Mouse (Mus musculus) urinary bladder, postnatal 25 days (tissue): ENCODE results near the gene Lrrn4cl.
A peak's percentile ranks its signal among the peaks of the same experiment; 100 is the strongest.
"Not testable (repeated sequence)": the region's sequence is repeated elsewhere in the genome, so short reads cannot be mapped to it uniquely, and the experiment has no call there.

Experiments
- DNase-seq: peaks from one replicate; pipeline ENCODE4 v3.0.0; 2022; ENCODE audit warnings: low spot score

Gene Lrrn4cl

DNA sequence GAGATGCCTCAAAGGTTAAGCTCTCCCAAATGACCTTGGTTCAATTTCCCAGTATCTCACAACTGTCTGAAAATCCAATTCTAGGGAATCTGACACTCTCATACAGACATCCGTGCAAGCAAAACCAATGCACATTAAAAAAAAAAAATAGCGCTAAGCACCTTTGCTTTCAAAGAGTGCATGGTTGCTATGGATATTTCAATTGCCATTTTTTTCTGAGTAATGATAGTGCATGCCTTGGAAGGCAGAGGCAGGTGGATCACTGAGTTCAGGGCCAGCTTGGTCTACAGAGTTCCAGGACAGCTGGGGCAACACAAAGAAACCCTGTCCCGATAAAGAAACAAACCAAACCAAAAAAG lies 30.4 kb downstream of the Lrrn4cl start:
- DNase-seq, result no peak

- no peak for DNase-seq
Observed at GRCm38 (mm10) chr19:8883616-8884015, 33.0 kb downstream of the Lrrn4cl start, which contains the start of the genes Lbhd1 and Gm49403. Gene Lbhd1, plus strand, starts transcription at chr19:8883732. Gene Gm49403, plus strand, starts transcription at chr19:8883930.

DNA sequence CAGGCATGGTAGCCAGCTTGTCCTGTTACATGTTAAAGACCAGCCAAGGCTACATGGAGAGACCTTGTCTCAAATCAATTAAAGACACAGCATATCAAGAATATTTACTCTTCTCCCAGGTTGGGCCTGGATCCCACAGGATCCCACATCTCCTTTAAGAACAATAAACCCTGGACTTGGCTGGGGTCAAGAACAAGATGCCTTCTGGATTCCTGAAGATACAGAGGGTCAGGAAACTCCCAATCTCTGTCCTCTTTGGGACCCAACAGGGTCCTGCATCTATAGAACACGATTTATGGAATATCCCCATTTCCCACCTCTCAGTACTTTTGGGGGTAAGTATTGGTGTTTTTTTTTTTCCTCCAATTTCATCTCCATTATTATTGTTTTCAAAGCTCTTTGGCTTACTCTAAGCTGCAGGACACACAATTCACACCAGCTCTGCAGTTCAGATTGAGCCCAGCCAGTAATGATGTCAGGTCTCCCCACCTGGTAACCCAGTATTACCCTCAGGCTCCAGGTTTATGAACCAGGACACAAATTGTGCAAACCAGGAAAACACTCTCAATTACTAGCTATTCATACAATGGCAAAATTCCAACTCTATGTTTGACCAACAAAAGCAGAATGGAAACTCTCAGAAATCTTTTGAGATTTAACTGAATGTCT lies 36.5 kb downstream of the Lrrn4cl start:
- no peak for DNase-seq

DNA sequence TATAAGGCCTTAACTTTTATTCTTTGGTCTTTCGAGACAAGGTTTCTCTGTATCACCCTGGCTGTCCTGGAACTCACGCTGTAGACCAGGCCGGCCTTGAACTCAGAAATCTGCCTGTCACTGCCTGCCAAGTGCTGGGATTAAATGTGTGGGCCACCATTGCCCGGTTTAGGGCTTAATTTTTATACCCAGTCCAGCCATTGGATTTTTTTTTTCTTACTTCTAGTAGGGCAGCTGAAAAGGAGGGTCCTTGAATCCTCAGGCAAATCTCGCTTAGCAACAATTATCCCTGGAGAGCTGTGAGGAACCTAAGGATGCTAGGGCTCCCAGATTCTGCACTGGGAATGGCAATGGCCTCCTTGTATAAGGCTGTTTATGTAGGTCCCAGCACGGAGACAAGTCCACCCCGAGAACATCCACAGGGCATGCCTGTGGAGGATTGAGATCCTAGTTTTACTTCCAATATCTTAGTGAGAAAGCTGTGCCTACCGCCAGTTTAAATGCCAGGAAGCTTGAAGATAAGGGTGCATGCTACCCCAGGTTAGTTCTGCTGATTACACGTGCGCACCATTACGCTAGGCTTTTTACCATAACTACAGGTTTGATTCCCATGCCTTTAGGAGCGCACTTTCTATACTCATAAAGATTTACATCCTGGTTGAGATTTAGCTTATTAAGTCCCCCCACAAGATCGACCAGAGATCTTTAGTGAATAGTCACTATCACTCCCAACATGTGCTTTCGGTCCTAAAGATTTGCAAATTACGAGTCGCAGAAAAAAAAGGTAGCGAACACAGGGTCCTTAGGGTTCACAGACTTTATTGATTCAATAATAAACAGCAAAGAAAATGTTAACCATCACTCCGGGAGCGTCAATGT lies 37.3 kb downstream of the Lrrn4cl start:
- DNase-seq, result no peak

DNA sequence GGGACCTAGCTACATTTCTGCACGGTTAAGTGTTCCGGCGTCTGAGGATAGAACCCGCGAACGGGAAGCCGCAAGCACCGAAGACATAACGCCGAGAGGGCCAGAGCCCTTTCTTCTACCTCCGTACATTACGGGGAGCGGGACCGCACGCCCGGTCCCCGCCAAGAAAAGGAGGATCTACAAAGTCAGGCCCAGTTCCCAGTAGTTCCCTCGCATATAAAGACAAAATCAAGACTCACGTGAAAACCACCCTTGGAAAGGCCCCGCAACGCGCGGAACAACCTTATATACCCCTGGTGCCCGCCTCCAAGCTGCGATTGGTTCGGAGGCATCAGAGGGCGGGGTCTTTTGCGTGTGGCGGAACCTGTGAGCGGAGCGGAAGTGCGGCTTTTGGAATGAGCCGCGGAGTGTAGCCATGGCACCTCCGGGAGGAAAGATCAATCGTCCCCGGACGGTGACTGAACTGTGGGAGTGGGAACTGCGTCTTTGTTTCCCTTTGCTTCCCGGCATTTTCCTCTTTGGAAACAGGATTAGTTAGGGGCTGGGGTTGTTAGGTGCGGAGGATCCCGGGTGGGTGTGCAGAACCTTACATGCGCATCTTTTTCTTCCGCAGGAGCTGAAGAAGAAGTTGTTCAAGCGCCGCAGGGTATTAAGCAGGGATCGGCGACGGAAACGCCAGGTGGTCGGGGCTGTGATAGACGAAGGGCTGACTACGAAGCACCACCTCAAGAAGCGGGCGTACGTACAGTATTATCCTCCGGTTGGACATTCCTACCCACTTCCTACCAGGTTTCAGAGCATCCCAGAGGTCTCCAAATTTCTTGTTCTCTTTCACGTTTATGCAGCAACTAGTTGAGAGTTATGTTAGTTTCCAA lies 38.2 kb downstream of the Lrrn4cl start, which contains the start of the genes 1810009A15Rik and Gm49416:
Gene 1810009A15Rik (plus strand): TSS at position 343 of the 875 bp plus-strand sequence.
Gene Gm49416 (plus strand): TSS at position 416 of the 875 bp plus-strand sequence.
- peak; percentile 87 for DNase-seq

GRCm38 (mm10) chr19:8892829-8893766 lies 42.5 kb downstream of the Lrrn4cl start, which contains the start of gene Ints5:
Gene Ints5, plus strand, starts transcription at chr19:8893005.
- DNase-seq, result peak; percentile 80

GRCm38 (mm10) chr19:8895397-8895960 lies 44.9 kb downstream of the Lrrn4cl start:
- DNase-seq, result no peak

GRCm38 (mm10) chr19:8896231-8896630 lies 45.7 kb downstream of the Lrrn4cl start:
- DNase-seq, result not testable (repeated sequence)

DNA sequence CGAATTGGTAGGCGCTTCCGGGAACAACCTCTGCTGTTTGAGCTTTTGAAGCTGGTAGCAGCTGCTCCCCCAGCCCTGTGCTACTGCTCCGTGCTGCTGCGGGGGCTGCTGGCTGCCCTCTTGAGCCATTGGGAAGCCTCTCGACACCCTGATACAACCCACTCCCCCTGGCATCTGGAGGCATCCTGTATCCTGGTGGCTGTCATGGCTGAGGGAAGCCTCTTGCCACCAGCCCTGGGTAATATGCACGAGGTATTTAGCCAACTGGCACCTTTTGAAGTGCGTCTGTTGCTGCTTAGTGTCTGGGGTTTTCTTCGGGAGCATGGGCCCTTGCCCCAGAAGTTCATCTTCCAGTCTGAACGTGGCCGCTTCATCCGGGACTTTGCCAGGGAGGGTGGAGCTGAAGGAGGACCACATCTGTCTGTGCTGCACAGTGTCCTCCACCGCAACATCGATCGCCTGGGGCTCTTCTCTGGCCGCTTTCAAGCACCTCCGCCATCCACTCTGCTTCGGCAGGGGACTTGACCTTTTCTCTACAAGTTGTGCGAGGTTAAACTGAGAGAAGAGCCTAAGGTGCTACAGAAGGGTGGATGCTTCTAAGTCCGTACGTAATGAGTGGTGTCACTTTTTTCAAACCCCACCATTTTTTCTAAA lies 46.8 kb downstream of the Lrrn4cl start:
- DNase-seq, result peak; percentile 42

DNA sequence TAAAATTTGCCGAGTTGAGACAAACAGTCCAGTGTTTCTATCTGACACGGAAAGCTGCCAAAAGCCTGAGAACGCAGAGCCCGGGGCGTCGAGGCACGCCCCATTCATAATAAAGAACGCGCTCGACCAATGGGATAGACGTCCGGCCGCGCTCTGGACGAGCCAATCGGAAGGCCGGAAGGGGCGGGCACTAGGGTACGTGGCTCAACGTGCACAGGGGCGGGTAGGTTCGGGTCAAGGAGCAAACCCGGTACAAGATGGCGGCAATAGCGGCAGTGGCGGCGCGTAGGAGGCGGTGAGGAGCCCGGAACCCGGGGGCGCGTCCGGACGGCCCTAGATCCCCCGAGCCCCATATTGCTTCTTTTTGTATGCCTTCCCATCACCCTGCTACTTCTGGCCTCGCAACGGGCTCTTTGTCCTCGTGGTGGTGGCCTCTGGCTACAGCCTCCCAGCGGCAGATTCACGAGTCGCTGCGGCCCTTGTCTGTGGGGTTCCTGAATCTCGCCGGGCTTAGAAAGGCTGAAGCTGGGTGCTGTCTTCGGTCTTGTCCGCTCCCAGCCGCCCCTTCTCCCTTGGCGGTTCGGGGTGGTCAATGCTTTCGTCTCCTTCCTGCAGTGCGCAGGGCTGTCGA lies 47.4 kb downstream of the Lrrn4cl start, which contains the start of gene Ganab:
Gene Ganab (plus strand): TSS at position 207 of the 631 bp plus-strand sequence.
- DNase-seq, result peak; percentile 89

DNA sequence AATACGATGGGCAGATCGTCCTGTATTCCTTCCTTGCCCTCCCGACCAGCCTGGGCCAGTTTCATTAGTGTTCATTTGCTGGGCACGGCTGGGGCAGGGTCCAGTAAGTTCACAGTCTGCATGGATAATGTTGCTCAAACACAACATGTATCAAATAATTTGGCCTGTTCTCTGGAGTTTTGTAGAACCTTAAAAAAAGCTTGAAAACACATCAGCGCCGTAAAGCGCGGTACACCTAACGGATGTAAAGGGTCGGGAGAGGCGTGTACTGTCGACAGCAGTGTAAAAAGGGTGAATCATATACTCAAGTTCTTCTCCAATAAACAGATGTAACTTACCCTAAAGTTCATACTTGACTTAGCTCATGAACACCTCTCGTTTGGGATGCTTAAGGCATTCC lies 48.0 kb downstream of the Lrrn4cl start:
- no peak for DNase-seq

DNA sequence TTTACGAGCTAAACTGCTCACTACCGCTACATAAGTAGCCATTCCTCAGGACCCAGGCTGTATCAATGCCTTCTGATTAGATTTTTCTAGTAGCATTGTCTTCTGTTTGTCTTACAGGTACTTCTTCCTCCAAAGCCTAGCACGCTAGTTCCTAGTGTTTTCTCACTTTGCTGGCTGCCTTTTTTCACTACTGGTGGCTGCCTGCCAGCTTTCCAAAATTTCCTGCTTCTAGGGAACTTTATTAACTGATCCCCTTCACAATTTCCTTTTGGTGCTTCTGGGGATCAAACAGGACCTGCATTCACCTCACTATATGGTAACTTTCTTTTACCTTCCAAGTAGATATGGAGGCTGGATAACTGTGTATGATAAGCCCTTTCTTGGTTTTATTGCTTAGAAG lies 48.5 kb downstream of the Lrrn4cl start:
- DNase-seq, result no peak

DNA sequence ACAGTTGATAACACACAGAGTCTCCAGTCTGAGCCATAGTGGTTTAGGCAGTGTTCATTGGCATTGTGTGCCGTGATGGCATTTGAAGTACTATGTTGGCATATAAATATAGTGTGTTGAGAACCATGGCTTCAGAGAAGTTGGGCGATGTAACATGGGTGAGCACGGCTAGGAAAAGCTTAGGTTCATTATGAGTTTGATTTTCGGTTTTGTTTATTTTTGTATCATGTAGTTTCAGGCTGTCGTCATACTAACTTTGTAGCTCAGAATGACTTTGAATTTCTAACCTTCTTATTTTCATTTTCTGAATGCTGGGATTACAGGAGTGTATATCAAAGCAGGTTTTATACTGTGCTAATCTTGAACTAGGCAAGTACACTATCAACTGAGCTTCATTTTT lies 52.8 kb downstream of the Lrrn4cl start:
- DNase-seq, result no peak
